Mouse (Mus musculus) spleen, embryonic (tissue): Measurements from ENCODE around the gene Trim62.

Experiments
- CTCF ChIA-PET: fragments of 350-600 bp; sonication (Branson Sonifier 250); formaldehyde crosslinking; loops from one replicate; lab custom pipeline; 2022; lab: Charles Lee

The Trim62 gene

DNA sequence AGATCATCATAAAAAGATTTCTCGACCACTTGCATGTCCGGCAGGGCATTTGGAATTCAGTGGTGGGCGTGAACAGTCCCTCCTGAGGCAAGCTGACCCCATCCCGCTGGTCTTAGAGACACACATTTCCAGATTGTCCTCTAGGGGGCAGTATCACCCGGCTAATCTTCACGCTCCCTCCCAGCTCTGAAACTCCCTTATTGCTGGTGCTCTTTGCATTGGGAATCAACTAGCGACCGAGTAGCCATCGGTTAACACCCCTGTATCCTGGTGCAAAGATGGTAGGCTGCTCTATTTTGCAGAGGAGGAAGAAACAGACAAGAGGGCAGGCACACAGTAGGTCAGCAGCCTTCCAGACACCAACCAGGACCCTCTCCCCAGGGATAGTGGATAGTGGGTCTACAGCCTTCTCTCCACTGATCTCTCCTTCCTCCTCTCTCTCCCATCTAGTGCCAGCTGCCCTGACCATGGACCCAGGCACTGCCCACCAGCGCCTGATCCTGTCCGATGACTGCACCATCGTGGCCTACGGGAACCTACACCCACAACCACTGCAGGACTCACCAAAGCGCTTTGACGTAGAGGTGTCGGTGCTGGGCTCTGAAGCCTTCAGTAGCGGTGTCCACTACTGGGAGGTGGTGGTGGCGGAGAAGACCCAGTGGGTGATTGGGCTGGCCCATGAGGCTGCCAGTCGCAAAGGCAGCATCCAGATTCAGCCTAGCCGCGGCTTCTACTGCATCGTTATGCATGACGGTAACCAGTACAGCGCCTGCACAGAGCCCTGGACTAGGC lies 25.4 kb downstream of the Trim62 start:
- CTCF ChIA-PET = interaction anchor here (0.6 kb wide), 1 partner anchor 238 kb away, joined by 4 read pairs; no protein-coding TSS in a partner anchor

DNA sequence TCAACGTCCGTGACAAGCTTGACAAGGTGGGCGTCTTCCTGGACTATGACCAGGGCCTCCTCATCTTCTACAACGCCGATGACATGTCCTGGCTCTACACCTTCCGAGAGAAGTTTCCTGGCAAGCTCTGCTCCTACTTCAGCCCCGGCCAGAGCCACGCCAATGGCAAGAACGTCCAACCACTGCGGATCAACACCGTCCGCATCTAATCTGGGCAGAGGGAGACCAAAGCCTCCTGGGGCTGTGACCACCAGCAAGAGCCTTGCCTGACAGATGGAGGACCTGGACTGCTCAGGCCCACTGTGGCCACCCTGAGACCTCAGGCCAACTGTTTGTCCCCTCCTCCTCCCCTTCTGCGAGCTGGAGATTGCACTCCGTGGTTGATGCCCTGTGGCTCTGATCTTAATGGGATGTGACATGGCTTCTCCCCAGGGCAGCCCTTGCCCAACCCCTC lies 26.0 kb downstream of the Trim62 start:
- CTCF ChIA-PET = interaction anchor here (0.6 kb wide), 1 partner anchor 238 kb away, joined by 4 read pairs; no protein-coding TSS in a partner anchor

DNA sequence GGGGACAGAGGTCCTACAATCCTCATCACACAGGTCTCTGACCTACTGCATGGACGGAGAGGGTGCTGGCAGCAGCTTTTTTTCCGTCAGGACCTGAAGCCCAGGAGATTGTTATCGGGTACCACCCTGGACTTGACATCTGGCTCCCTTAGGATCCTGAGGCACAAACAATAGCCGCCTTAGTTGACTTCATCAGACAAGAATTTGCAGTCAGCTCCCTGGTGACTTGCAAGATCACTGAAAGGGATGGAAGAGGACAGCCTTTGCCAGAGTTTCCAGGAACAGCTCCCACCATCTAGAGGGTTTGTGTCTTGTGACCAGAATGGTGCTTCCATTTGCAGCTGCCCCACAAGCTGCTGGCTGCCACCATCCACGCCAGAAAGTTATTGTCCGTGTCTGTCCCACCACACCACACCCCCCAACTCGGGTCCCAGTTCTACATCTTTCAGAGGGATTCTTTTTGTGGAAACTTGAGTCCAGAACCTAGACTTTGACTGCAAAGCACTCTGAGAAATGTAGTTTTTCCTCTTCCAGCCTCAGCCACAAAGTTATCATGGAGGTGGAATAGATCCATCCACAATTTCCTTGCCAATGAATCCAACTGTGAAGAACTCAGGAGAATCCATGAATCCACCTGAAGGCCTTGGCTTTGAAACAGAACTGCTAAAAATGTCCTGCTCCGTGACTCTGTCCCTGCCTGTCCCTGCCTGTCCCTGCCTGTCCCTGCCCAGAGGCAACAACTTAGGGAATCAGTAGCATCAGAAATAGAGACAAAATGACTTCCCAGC lies 27.1 kb downstream of the Trim62 start:
- CTCF ChIA-PET = no interaction called here

DNA sequence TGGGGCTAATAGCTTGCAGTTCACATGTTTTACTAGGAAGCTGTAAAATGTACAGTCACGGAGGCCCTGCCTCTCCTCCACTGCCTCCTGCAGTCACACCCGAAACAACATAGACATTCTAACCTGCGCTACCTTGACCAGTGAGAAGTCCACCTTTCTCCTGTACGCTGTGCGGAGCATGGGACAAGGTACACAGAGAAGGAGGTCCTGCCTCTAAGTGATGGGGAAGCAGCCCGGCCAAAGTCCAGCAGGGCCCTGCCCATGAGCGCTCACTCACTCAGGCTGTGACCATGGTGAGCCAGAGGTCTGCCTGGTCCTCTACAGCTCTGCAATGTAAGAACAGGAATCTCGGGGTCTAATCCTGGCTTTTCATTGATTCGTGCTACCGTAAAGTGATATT lies 28.7 kb downstream of the Trim62 start:
- CTCF ChIA-PET = no interaction called here

DNA sequence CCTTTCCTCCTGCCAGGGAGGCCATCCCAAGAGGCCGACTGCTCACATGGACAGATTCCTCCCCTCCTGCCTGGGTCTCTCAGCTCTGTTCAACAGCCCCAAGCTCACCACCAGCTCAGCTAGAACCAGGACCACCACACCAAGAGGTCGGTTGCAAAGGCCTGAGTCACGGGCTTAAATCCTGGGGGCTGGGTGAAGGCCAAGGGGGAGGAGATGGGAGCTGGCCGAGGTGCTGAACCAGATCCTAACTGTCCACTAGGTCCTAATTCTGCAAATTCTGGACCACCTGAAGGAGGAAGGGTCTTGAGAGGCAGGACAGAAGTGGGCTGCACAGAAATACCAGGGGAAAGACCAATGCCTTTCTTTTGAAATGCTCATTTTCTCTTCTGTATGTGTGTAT lies 30.4 kb downstream of the Trim62 start:
- CTCF ChIA-PET = no interaction called here

DNA sequence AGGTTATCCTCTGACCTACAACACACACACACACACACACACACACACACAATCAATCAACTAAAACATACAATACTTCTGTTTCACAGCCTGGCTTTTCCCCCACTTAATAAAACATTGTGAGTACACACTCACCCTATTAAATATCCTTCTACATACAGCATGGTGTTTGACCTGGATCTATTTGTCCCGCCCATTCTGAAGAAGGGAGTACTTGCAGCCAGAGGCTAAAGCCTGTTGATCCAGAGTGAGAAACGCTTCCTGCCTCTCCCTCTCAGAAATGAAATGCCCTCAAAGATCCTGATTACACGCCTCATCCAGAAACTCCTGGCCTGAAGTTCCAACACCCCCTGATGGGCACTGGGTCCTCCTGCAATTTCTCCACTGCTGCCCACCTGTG lies 33.7 kb downstream of the Trim62 start:
- CTCF ChIA-PET = no interaction called here

- CTCF ChIA-PET = no interaction called here
These were observed 34.4 kb downstream of the Trim62 start for GRCm38 (mm10) chr4:128917756-128918155.

- CTCF ChIA-PET = no interaction called here
These were observed 34.8 kb downstream of the Trim62 start for GRCm38 (mm10) chr4:128918187-128918586.

GRCm38 (mm10) chr4:128919106-128919505 lies 35.7 kb downstream of the Trim62 start:
- CTCF ChIA-PET = no interaction called here

DNA sequence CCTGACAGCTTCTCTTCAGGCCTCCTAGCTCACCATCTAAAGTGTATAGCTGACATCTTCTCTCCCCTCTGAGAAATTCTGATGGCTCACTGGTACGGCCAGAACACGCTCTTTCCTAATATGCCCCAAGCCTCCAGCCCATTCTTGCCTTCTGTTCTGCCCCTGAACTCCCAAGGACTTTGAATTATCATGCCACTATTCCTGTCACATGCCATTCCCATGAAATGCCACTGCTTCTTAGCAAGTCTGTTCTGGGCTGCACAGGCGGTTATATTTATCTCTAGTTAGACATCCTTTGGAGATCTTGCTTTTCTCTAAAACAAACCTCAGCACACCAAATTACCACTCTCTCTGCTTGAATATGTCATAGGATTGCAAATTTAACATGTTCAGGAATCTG lies 40.2 kb downstream of the Trim62 start:
- CTCF ChIA-PET = no interaction called here

DNA sequence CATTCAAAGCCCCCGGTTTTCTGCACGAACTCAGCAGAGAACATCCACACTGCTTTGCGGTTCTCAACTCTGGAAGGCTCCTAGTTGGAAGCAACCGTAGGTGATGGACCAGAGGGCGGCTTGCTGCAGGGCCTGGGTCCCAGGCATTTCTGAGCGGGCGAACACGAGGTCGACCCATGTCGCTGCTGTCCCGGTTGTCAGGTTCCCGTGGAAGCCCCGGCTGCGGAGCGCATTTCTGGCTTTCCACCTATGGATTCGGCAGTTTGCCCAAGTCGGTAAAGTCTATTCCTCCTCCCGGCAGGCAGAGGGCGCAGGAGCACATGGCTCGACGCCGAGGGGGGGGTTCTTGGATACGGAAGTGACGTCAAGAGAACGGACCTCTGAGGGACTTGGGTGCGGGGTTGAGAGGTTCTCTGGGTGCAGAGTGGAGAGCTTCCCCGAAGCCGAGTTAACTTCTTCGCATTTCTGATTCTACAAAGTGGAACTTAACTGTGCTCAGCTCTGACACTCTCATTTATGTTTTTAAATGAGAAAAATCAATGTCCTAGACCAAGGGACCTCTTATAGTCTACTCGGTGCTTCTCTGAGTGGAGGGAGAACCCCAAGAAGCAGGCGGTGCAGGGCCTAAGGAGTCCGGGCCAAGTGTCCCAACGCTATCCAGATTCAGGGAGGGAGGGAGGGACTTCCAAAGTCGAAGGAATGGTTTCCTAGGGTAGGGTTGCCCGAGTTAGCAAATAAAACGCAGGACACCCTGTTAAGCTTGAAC lies 41.6 kb downstream of the Trim62 start:
- CTCF ChIA-PET = no interaction called here

DNA sequence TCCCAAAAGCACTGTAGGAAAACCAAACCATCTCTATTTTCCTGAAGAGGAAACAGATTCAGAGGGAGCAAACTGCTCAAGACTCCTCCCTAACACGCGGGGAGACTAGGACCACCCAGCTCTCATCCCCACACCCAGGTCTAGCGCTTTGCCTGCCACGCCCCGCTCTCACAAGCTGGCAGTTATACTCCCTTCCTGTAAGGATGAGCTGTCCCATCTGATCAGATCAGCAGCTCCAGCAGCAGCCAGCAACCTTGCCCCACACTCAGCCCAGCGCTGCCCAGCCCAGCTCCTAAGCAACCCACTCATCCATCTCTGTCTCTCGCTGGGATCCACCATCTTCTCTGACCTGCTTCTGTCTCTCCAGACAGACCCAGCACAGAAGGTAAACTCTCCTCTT lies 49.4 kb downstream of the Trim62 start:
- CTCF ChIA-PET = no interaction called here

DNA sequence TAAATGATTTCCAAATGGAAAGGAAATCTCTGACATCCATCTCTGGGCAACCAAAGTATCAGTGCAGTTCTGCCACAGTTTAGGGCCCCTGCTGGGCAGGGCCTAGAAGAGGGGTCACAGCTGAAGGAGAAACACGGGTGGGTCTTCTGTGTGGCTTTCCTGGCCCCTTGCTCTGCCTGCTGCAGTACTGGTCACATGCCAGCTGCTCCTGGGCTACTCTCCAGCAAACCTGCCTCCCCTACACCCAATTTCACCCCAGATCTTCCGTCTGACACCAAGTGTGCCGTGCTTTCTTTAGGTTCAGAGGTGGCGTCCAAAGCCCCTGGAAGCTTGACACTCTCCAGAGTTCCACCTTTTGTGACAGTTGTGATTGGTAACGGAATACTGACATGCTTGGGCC lies 52.2 kb downstream of the Trim62 start:
- CTCF ChIA-PET = no interaction called here

- CTCF ChIA-PET = no interaction called here
These were observed 59.0 kb downstream of the Trim62 start for GRCm38 (mm10) chr4:128942346-128942745.

GRCm38 (mm10) chr4:128946736-128947135 lies 63.4 kb downstream of the Trim62 start:
- CTCF ChIA-PET = no interaction called here

- CTCF ChIA-PET = interaction anchor here (0.7 kb wide), 1 partner anchor 84 kb away, joined by 3 read pairs; no protein-coding TSS in a partner anchor
These were observed 64.0 kb downstream of the Trim62 start for GRCm38 (mm10) chr4:128947326-128947933.

DNA sequence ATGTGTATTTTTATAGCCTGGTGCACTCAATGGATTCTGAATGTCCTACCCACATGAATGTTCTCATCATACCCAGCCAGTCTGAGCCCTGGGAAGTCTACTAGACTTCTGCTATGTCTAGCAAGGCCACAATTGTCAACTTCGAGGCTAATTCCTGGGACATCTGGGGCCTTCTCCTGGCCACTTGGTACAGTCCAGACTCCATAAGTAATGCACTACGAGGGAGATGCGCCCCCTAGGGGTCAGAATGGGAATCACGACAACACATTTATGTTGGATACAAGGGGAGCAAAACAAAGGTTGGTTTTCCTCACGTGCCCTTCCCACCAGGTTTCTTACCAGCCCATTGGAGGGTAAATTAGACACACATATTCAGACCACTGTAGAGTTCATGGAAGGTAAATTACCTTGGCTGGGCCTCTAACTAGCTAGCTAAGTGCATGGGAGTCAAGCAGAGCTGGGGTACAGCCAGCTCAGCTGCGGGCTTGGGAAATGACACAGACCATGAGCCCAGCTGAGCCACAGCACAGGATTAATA lies 64.8 kb downstream of the Trim62 start:
- CTCF ChIA-PET = interaction anchor here (0.6 kb wide), 1 partner anchor 122 kb away, joined by 3 read pairs; no protein-coding TSS in a partner anchor

DNA sequence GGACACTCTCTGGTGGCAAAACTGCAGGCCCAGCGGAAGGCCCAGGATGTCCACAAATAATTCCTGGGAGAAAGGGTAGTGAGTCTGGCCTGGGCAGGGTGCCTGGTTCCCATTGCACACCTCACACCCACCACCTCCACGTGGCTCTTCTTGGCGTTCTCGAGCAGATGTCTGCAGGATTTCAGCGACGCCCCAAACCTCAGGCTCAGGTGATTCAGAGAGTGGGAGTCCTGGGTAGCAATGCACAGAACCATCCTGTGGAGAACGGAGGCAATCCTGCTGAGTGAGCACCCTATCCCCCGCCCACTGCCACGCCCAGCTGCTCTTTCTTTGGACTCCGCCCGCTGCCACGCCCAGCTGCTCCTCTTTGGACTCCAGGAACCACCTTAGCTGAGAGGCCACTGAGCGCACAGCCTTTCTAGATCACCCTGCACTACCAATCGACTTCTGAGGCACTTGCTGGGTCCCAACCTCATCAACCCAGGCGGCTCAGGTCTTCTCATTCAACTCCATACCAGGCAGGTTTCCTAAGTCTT lies 66.2 kb downstream of the Trim62 start:
- CTCF ChIA-PET = no interaction called here

- CTCF ChIA-PET = interaction anchor here (0.6 kb wide), 1 partner anchor 170 kb away, joined by 3 read pairs; no protein-coding TSS in a partner anchor
These were observed 67.1 kb downstream of the Trim62 start for GRCm38 (mm10) chr4:128950461-128950860.

- CTCF ChIA-PET = no interaction called here
These were observed 70.5 kb downstream of the Trim62 start for GRCm38 (mm10) chr4:128953851-128954250.
